Mouse (Mus musculus): Measurements from ENCODE around the gene Ifngr1.

GRCm38 (mm10) chr10:19589626-19590025 is 2.1 kb upstream of the Ifngr1 start:
- TF ChIP-seq USF1 (IDR thresholded peaks at IDR 0.05; ENCODE audit: low read depth) (no peak), MAX (IDR thresholded peaks at IDR 0.05; ENCODE audit: low read depth) (no peak), POLR2A (IDR thresholded peaks at IDR 0.05; ENCODE audit: insufficient read length, low read depth) (no peak), POLR2AphosphoS2 (IDR thresholded peaks at IDR 0.05; ENCODE audit: insufficient read length, low read depth) (no peak), TCF12 (IDR thresholded peaks at IDR 0.05; ENCODE audit: insufficient read depth, poor library complexity, severe bottlenecking) (no peak), MYOD1 (IDR thresholded peaks at IDR 0.05; ENCODE audit: control insufficient read depth in 1 of 3, insufficient read length in 2 of 3, low read depth in 2 of 3) (no peak), SRF (IDR thresholded peaks at IDR 0.05; ENCODE audit: control insufficient read depth, insufficient read length, low read depth) (no peak), CEBPB (IDR thresholded peaks at IDR 0.05; ENCODE audit: insufficient read depth, poor library complexity, severe bottlenecking) (no peak), E2F4 (IDR thresholded peaks at IDR 0.05; ENCODE audit: insufficient read depth) (no peak), REST (IDR thresholded peaks at IDR 0.05; ENCODE audit: insufficient read depth, insufficient read length) (no peak)
